Mouse (Mus musculus): ENCODE data around the gene Lbx2.
A peak's percentile ranks its signal among the peaks of the same experiment; 100 is the strongest.

The Lbx2 gene

GRCm38 (mm10) chr6:83134951-83135513 lies 48.9 kb downstream of the Lbx2 start, which contains the start of gene Rtkn:
Gene Rtkn, plus strand, starts transcription at chr6:83135463.
- no peak for DNase-seq (ENCODE audit: low spot score)

GRCm38 (mm10) chr6:83135571-83136161 lies 49.5 kb downstream of the Lbx2 start:
- peak; percentile 66 for DNase-seq (ENCODE audit: low spot score)

GRCm38 (mm10) chr6:83136291-83136880 lies 50.2 kb downstream of the Lbx2 start:
- DNase-seq (ENCODE audit: low spot score): no peak

GRCm38 (mm10) chr6:83136881-83137575 lies 50.9 kb downstream of the Lbx2 start:
- DNase-seq (ENCODE audit: low spot score): no peak

GRCm38 (mm10) chr6:83137576-83137950 lies 51.4 kb downstream of the Lbx2 start:
- peak; percentile 88 for DNase-seq (ENCODE audit: low spot score)
